Mouse (Mus musculus) 3134 (cell line): ENCODE results near the gene Slc15a1.

Experiments
- DNase-seq: peaks from one replicate; pipeline ENCODE4 v3.0.0-alpha.2; 2011; ENCODE audit warnings: low spot score; ENCODE audit not compliant: insufficient read length; ENCODE audit errors: extremely low read depth

The Slc15a1 gene

GRCm38 (mm10) chr14:121493712-121494111 lies 11.3 kb downstream of the Slc15a1 start:
- DNase-seq: no peak

- DNase-seq: no peak
These were observed 12.7 kb downstream of the Slc15a1 start for GRCm38 (mm10) chr14:121492328-121492727.

- DNase-seq: no peak
These were observed 19.3 kb downstream of the Slc15a1 start for GRCm38 (mm10) chr14:121485722-121486121.

- DNase-seq: no peak
These were observed 20.6 kb downstream of the Slc15a1 start for GRCm38 (mm10) chr14:121484436-121484835.

- no peak for DNase-seq
These were observed 22.9 kb downstream of the Slc15a1 start for GRCm38 (mm10) chr14:121482181-121482580.

GRCm38 (mm10) chr14:121481591-121481990 lies 23.5 kb downstream of the Slc15a1 start:
- no peak for DNase-seq

GRCm38 (mm10) chr14:121479096-121479495 lies 26.0 kb downstream of the Slc15a1 start:
- DNase-seq: no peak

GRCm38 (mm10) chr14:121477925-121478693 lies 26.9 kb downstream of the Slc15a1 start:
- DNase-seq: no peak

GRCm38 (mm10) chr14:121473869-121474268 lies 31.2 kb downstream of the Slc15a1 start:
- DNase-seq: no peak

- DNase-seq: no peak
These were observed 33.4 kb downstream of the Slc15a1 start for GRCm38 (mm10) chr14:121471545-121472121.

- DNase-seq: no peak
These were observed 35.5 kb downstream of the Slc15a1 start for GRCm38 (mm10) chr14:121469601-121470000.

GRCm38 (mm10) chr14:121467646-121468045 lies 37.4 kb downstream of the Slc15a1 start:
- no peak for DNase-seq

GRCm38 (mm10) chr14:121466501-121466900 lies 38.6 kb downstream of the Slc15a1 start:
- peak; percentile 66 for DNase-seq

GRCm38 (mm10) chr14:121464318-121464717 lies 40.7 kb downstream of the Slc15a1 start:
- no peak for DNase-seq

- DNase-seq: no peak
These were observed 42.3 kb downstream of the Slc15a1 start for GRCm38 (mm10) chr14:121462756-121463155.

GRCm38 (mm10) chr14:121460966-121461365 lies 44.1 kb downstream of the Slc15a1 start:
- DNase-seq: no peak

GRCm38 (mm10) chr14:121458521-121458920 lies 46.5 kb downstream of the Slc15a1 start:
- DNase-seq: no peak

GRCm38 (mm10) chr14:121457536-121457935 lies 47.5 kb downstream of the Slc15a1 start:
- no peak for DNase-seq

GRCm38 (mm10) chr14:121456416-121457285 lies 48.4 kb downstream of the Slc15a1 start:
- no peak for DNase-seq

- no peak for DNase-seq
These were observed 49.1 kb downstream of the Slc15a1 start for GRCm38 (mm10) chr14:121455976-121456375.

GRCm38 (mm10) chr14:121455527-121455926 lies 49.5 kb downstream of the Slc15a1 start:
- no peak for DNase-seq
